Mouse (Mus musculus): ENCODE results near the gene Olfr56.
"Not testable (repeated sequence)": the region's sequence is repeated elsewhere in the genome, so short reads cannot be mapped to it uniquely, and the experiment has no call there.

- not testable (repeated sequence) for TF ChIP-seq POLR2A (IDR thresholded peaks at IDR 0.05; ENCODE audit: control insufficient read depth, extremely low read depth, insufficient read depth, low read length, poor library complexity); CTCF (IDR thresholded peaks at IDR 0.05; ENCODE audit: borderline replicate concordance, control insufficient read depth, extremely low read depth, insufficient read depth, low read length, poor library complexity)
Observed at GRCm38 (mm10) chr11:49051093-49051891, 72.6 kb downstream of the Olfr56 start, which contains the start of gene 9930111J21Rik2.
